Mouse (Mus musculus) urinary bladder, postnatal 14 days (tissue): ENCODE data around the gene Sipa1l1.

Experiments used
- DNase-seq: peaks from one replicate; pipeline ENCODE4 v3.0.0; 2021; ENCODE audit warnings: low spot score

Sipa1l1 gene

DNA sequence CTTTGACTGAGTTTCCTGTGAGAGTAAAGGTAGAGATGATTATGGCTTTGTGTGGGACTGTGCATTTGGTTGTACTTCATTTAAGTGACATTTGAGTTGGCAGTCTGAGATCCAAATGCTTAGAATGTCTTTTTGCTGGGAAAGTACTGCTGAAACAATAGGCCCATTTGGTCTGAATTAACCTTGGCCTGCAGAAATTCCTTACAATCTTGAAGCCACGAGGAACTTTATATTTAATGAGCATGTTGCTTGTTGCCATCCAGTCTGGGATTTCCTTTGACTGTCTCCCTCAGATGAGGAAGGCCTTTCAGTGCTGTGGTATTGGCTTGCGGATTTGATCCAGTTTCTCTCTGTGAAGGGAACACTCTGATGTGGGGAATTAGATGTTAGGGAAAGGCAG, 43.9 kb downstream of the Sipa1l1 start:
- DNase-seq, result no peak

DNA sequence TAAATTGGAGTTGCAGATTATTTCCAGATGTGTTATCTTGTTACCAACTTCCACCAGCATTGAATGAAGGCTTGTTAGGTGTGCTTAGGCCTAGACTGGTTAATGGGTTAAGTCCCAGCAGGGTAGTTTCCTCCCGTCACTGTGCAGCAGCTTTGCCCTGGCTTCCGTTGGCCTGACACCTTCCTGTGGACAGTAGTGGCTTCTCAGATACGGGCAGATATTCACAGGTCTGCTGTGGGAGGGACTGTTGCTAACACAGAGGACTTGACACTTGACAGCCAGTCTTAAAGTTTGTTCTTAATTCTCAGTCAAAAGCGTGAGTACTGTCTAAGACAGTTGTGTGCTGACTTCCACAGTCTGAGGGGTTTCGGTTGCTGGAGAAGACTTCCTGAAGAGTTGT, 45.8 kb downstream of the Sipa1l1 start:
- DNase-seq, result no peak

DNA sequence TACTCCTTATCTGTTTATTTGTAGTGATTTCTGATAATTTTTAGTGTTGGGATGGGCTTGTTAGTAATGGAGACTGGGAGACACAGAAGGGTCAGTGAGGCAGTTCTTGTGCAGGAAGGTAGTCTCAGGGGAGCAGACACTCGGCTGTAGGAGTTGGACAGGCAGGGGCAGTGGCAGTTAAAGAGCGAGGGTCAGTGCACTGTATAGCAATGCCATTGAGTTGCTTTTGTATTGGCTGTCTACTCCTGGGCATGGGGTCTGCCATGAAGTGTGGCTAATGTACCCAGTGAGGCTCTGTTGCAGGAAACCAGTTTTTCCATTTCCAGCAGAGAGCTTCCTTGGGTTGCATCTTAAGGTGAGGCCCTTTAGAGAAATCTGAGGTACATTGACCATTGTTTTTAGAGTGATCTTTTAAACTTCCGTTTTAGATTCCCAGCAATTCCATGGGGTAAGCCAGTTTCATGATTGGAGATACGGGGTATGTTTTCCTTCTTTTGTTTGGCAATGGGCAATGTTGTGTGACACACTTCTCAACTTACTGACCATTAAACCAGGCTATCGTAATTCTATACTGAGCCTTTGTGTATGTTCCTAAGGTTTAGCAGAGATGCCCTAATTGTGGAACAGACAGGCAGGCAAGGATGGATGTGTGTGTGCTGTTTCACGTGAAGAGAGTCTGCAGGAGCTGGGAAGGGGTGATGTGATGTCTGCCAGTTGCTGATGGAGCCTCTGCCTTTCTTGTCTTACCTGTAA, 47.9 kb downstream of the Sipa1l1 start:
- DNase-seq, result no peak

DNA sequence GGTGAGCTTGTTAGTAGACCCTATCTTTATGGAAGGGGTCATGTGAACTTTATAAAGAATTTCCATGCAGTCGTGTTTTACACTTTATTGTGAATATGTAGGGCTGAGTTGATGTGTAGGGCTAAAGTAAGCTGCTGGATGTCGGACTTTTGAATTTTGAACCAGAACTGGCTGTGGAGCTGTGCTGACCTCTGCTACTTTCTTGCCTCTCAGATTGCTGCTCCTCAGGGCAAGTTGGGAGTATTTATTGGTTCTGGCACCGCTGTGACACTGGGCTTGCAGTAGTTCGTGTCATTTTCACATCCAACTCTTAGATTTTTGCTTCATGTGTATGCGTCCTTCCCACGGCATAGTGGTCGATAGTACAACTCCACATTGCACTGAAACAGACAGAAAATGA, 49.1 kb downstream of the Sipa1l1 start:
- DNase-seq, result no peak

DNA sequence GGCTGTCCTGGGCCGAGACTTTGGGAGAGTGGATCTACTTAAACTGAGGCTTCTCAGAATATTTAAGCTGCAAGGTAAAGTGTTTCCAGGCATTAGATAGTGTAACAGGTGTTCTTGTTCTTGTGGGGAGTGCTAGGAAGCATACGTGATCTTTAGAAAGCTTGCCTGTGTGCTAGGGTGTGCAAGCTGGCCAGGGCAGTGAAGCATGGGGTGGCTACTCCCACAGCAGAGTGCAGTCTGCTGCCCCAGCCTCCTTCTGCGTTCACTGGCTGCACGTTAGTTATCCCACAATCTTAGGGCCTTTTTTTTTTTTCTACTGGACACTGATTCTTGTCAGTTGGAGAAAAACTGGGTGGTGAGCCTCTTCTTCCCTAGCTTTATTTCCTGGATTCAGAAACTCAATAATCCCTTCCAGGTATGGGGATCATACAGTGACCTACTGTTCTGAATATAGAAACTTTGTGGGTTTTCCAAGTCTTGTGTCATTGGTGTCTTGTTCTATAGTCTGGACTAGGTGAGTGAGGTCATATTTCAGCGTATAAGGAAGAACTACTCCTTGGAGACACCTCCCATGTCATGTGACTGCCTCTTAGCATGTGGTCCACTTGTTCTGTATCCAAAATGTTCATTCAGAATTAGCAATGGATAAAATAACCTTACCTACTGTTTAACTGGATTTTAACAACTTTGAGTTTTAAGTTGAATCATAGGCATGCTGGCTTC, 51.4 kb downstream of the Sipa1l1 start:
- no peak for DNase-seq

DNA sequence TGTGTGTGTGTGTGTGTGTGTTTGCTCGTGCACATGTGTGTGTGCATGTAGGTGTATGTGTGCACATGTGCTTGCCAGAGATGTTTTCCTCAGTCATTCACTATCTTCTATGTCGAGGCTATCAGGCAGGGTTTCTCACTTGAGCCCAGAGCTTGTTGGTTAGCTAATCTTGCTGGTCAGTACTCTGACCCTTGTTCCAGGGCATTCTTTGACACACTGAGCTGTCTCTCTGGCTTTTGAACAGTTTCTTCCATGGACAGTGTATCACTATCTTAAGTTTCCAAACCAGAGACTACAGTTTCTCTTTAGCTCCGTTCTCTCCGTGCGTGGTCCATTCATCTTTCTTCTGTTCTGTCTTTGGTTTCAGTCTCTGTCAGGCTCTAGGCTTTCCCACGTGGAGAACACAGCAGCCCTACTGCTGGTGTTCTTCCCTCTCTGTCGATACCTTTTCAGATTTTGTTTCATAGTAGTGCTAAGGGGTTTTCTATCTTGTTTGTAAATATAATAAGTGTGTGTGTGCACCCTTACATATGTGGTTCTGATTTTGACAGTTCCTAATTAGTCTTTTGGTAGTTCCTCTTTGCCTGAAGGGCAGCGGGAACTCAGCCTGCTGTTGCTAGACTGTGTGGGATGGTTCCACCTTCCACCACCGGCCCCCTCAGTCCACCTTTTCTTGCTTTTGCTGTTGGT, 54.2 kb downstream of the Sipa1l1 start:
- DNase-seq, result no peak

DNA sequence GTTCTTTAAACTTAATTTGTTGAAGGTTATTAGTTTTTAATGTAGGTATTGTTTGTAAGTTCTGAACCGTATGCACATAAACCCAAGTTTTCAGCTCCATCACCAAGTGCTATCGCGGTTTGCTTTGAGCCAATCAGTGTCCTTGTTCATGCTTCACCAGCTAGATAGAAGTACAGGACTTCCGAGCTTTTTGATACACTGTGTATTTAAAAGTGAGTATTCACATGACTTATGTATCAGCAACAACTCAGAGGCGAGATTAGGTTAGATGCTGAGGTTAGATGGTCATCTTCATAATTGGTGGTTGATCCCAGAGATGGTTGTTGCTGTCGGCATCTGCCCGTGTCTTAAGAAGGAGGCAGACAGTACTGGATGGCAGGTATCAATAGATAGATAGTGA, 55.7 kb downstream of the Sipa1l1 start:
- no peak for DNase-seq

DNA sequence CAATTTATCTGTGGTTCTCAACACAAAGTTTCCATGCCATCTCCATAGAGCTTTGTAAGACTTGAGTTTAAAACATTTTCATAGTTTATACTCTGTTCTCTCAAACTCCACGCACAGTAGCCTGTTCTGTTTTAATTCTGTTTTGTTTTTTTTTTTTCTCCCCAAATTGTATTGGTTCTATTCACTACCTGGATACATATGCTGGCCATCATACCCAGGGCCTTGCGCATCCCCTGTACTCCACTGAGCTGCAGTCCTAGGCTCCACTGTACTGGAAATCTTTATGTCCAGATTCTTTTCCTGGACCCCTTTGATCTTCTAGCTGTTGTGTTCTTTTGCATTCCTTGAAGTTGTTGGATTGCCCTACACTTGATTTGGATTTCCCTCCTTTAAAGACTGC, 56.2 kb downstream of the Sipa1l1 start:
- no peak for DNase-seq

DNA sequence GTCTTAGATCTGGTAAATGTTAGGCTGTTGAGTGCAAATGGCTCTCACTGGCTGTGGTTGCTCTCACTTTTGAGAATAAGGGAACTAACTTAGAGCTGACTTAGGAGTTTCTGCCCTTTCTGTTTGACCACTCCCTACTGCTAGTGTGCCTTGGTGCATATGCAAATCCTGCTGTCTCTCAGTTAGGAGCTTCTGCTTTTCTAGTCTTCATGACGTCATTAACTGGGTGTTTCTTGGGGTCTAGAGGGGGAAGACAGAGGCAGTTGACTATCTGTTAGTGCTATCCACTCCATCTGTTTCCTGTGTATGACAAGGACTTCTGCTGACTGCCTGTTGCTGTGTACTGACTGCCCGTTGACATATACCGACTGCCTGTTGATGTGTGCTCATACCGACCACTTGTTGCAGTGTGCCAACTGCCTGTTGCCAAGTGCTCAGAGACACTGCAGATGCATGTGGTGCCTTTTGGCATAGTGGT, 56.7 kb downstream of the Sipa1l1 start:
- DNase-seq, result no peak

DNA sequence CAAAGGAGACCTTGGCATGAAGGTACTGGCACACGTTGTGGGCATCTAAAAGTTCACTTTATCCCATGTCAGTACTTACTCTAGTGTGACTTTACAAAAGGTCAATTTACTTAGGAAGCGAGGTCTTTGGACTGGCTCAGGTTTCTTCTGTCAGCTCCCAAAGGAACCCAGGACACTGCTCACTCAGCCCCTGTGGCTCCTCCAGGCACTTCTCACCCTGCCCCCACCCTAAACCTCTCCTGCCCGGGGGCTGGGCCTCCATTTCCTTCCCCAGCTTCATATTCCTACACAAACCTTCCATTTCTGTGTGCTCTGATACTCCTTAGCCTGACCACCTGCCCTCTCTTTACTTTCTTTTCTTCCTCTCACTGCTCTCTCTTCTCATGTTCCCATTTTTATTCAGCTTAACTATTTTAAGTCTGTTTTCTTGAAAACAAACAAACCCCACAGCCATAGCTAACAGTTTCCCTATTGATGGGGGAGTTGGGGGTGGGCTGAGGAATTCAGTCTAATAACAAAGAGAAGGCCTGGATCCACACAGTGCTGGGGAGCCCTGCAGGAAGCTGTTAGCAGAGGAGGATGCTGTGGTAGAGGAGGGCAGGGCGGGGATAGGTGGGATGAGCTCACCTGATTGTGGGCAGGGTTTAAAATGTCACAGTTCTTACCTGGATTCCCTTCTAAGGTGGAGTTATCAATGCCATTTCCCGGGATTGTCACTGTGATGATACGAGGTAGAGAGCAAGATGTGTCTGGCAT, 57.4 kb downstream of the Sipa1l1 start:
- no peak for DNase-seq

DNA sequence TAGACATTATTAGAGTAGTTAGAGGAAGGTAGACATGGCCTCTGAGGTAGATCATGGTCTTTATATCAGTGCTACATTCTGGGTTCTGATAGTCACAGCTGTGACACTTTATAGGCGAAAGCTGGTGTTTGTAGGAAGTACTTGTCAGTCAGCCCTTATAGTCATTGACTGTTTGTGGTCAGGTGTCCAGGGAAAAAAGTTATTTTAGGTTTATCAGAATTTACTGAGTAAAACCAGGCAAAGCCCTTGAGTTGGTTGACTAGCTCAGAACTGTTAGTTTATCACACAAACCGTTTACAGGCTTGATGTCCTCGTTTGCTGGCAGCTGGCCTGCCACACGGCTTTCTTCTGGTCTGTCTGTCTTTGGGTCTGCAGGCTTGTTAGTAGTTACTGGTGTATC, 61.0 kb downstream of the Sipa1l1 start:
- no peak for DNase-seq

DNA sequence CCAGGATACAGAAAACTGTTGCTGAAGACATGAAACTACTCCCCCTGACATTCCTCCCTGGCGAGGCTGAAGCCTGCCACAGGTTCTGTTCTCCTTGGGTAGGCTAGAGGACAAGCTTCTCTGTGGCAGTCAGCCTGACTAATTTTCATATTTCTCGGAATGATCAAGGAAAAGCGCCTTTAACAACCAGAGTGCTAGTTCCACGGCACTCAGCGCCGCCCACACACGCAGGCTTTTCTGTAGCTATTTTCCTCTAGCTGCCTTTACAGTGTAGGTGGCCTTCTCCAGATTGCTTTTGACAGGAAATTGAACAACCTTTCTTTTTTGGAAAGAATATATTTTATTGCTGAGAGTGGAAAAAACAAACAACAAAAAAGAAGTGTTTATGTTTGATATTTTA, 62.1 kb downstream of the Sipa1l1 start:
- no peak for DNase-seq

DNA sequence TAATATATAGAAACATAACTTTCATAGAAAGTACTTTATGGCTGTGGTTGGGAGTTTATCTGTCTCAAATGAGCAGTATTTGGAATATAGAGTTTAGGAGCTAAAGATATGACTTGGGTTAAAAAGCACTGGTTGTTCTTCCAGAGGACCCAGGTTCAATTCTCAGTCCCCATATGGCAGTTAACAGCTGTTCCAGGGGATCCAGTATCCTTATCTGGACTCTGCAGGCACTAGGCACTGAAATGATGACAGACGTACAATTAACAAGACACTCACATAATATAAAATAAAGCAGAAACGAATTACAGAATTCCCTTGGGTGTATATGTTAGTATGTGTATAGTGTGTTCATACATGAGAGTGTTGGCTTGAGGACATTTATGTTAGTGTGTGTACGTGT, 64.1 kb downstream of the Sipa1l1 start:
- DNase-seq, result no peak

DNA sequence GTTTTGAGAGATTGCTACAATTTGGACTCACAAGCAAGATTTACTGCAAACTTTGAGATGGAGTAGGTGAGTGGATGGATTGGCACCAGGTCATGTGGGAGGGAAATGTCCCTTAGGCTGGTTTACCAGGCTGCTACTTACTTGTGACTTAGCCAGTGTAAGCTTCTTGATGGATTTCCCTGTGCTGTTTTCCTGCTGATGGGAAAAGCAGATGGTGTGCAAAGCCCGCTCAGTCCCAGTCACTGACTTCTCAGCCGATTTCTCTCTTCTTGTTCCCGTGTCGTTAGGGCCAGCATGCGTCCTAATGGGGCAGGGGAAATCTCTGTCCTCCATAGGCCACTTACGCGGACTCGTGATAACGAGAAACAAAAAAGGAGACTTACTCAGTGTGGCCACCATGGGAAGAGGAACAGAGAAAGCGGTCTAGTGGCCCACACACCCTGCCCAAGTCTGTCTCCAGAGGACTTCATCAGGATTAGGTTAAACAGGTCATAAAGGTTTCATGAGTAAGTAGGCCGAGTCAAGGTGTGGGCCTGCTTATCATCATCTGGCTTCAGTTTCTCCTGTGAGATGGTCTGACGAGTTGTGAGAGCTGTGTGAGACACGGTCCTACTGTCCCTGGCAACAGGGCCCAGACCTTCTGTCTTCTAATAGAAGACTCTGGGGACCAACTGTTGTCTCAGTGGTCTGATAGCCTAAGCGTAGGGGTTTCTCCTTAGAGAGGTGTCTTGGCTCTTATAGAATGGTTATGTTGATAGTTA, 65.5 kb downstream of the Sipa1l1 start:
- no peak for DNase-seq

DNA sequence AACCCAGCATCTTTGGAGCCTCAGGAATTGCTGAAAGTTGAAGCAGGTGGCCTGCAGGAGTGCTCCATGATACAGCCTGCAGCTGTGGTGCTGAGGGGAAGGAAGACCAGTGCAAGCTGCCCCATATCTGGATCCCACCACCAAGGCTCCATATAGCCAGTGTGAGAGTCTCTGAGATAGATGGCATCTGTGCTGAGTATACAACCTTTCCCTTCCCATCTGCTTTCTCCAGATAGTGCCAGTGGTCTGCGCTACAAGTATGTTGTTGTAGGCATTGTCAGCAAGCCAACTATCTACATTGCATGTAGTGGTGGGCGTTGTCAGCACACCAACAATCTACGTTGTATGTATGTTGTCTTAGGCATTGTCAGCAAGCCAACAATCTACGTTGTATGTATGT, 68.0 kb downstream of the Sipa1l1 start:
- no peak for DNase-seq

DNA sequence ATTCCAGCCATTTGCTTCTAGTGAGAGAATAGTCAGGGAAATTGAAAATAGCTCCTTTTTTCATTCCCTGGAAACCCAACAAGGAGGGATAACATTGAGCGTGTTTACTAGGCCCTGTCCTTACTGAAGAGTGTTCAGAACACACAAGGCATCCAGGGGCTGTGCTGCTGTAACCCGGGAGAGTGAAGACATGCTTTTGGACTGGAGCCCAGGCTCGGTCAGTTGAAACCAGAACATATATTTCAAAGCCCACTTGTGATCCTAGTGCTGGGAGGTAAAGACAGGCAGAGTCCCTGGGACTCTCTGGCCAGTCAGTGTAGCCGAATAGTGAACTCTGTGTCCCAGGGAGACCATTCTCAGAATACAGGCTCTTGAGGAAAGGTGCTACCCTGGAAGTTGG, 68.8 kb downstream of the Sipa1l1 start:
- DNase-seq, result peak; percentile 27

DNA sequence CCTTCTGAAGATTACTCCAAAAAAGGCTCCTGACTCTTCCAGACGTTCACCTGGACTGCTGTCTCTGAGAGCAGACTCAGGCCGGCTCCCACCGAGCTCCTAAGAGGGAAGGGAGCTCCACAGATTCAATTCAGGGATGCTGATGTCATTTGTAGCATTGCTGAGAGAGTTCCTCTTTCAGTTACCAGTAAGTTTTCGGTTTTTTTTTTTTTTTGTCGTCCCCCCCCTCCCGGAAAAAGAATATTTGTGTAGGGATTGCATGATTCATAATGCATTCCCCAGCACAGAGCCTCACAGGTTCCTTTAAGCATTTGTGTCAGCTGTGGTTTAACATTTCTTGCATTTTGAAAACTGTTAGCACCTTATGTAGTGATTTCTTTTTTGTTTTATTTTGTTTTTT, 71.6 kb downstream of the Sipa1l1 start:
- no peak for DNase-seq

DNA sequence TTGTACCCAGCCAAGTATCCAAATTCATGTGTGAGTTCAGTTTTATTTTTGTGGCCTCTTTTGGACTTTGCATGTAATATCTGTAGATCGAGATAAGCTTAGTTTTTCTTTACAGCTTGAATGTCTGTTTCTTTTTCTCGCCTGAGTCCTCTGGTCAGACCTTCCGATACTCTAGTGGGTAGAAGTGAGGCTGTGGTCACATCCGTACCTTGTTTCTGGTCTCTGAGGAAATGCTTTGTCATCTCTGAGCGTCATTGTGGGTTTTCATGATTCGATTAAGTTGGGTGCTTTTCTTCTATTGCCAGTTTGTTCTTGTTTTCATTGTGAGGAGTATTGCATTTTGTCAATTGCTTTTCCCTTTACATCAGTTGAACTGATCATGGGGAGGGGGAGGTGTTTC, 76.1 kb downstream of the Sipa1l1 start:
- DNase-seq, result no peak

DNA sequence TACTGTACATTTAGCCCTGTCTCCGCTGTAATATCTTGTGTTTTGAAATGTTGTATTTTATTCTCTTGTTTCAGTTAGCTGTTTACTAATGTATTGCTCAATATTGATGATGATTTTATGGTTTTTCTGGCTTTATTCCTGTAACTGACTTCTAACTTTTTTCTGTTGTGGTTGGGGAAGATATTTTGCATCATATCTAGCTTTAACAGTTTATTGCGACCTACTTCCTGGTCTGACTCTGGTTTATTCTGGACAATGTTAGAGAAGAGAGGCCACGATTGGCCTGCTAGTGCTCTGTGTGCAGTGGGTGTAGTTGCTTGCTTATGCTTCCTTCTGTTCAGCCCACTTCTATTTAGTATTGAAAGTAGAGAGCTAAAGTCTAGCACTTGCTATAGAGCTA, 77.3 kb downstream of the Sipa1l1 start:
- DNase-seq, result no peak

DNA sequence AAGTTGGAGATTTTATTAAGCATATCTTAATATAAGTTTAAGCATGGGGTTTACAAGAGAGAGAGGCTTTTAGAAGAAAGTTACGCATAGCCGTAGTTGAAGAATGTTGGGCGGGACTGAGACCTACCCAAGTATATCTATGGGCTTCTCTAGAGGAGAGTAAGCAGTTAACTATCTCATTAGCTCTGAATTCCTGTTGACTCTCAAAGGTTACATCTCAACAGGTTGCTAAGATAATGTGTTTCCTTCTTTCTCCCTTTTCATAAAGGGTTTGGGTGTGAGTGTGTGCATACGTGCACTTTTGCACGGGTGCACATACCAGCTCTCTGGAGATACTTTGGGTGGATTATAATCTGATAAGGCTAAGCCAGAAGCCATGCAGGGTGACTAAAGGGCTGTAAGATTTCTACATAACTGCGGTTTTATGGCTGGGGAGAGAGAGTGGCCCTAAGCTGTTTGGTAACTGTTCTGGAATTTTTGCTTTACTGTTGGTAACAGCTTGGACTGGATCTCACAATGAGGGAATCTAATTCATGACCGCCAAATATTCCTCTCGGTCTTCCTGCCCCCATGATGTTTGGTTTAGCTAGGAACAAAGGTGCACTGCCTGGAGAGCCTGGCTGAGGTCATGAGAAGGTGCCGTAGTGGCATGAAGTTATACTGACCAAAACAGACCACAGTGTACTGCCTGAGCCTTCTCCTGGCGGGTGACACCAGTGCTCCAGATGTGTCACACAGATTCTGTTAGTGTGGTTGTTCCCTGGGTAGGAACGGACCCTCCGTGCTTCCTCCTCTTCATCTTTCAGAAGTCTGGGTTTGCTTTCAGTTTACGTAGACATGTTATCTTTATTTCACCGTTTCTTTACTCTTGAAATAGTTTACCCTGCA, 78.5 kb downstream of the Sipa1l1 start:
- no peak for DNase-seq

DNA sequence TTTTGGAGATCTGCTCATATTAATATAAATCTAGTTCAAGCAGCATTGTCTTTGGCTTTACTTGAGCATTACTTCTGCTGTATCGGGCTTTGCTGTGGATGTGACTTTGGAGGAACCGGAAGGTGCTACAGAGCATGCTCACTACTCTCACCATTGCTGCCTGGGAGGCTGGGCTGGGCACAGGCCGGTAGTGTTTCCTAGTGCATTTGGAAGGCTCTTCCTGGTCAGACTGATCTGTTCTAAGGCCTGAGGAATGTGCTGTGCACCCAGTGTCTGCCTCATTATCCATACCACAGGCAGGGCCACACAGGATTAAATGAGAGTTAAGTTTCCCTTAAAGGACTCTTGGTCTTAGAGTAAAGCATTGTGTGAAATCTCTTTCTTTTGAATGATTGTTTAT, 79.4 kb downstream of the Sipa1l1 start:
- no peak for DNase-seq
